Mouse (Mus musculus) C2C12 (cell line): ENCODE measurements around the gene Rph3al. TPM values are rescaled to one million over a fixed set of nuclear protein-coding genes. Genes with fewer than 3 reads are reported as not detected.

Source experiments
- H3K27me3 ChIP-seq: one replicate; pipeline ENCODE4 v1.6.1; 2011; ENCODE audit not compliant: control insufficient read depth, insufficient read depth, insufficient read length
- H3K36me3 ChIP-seq: one replicate; pipeline ENCODE4 v1.6.1; 2011; ENCODE audit not compliant: control insufficient read depth, insufficient read depth
- H3K4me3 ChIP-seq: one replicate; pipeline ENCODE4 v1.5.1; 2011; ENCODE audit warnings: mild to moderate bottlenecking, control low read depth; ENCODE audit not compliant: poor library complexity, insufficient read depth, severe bottlenecking
- H3K79me2 ChIP-seq: one replicate; pipeline ENCODE4 v1.6.1; 2011; ENCODE audit not compliant: control insufficient read depth, insufficient read depth
- H3K79me3 ChIP-seq: one replicate; pipeline ENCODE4 v1.6.1; 2011; ENCODE audit warnings: low read depth, control low read depth
- H3ac ChIP-seq: one replicate; pipeline ENCODE3; 2011; ENCODE audit warnings: low read depth; ENCODE audit not compliant: control insufficient read depth, insufficient read length
- CEBPB ChIP-seq: IDR thresholded peaks from one replicate; pipeline ENCODE4 v1.6.1; 2011; ENCODE audit warnings: low read depth, mild to moderate bottlenecking, control low read depth, moderate library complexity
- CTCF ChIP-seq: IDR thresholded peaks from one replicate; pipeline ENCODE4 v1.5.1; 2011; ENCODE audit not compliant: control insufficient read depth, insufficient read depth, insufficient read length
- FOSL1 ChIP-seq: IDR thresholded peaks from one replicate; pipeline ENCODE4 v1.8.0; 2011; ENCODE audit warnings: mild to moderate bottlenecking, low read length; ENCODE audit not compliant: poor library complexity, insufficient read depth, severe bottlenecking
- MAX ChIP-seq: IDR thresholded peaks from one replicate; pipeline ENCODE4 v1.6.1; 2011; ENCODE audit warnings: mild to moderate bottlenecking, control low read depth
- MYOD1 ChIP-seq: IDR thresholded peaks from one replicate; pipeline ENCODE4 v1.6.1; 2011; ENCODE audit warnings: low read depth; ENCODE audit not compliant: control insufficient read depth, insufficient read length
- MYOG ChIP-seq: IDR thresholded peaks from one replicate; pipeline ENCODE4 v1.6.1; 2011; ENCODE audit not compliant: control insufficient read depth, insufficient read length; ENCODE audit errors: extremely low read depth
- USF1 ChIP-seq: IDR thresholded peaks from one replicate; pipeline ENCODE4 v1.6.1; 2011; ENCODE audit warnings: low read depth, mild to moderate bottlenecking, control low read depth, moderate library complexity
- polyA plus RNA-seq: library from polyadenylated mRNA; unstranded; fragments of >200 nt; fragmentation: generic; extraction: Trizol; gene quantifications from one replicate; pipeline ENCODE4 v1.2.1, GENCODE M21; 2012; ENCODE audit warnings: missing spikeins

The Rph3al gene
- polyA plus RNA-seq, 1 experiment, result 0.11 TPM

DNA sequence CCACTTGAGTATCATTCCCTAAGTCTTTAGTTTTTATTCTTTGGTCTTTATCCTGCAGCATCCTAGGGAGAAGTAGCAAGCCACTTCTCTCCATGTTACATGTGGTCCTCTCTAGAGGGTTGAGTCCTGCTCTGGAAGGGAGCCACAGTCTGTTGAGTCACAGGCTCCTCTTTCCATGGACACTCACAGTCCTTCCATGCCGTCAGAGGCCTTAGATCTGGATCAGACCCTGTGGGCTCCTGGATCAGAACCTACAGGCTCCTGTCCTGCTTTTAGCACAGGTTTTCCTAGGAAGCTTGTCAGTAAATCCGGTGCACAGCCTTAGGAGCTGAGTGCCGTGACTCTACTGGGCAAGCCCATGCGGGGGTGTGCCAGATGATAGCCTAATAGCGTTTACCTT lies 4.9 kb downstream of the Rph3al start:
- no peaks in the 10 kb centered on the region for H3K79me2 ChIP-seq

DNA sequence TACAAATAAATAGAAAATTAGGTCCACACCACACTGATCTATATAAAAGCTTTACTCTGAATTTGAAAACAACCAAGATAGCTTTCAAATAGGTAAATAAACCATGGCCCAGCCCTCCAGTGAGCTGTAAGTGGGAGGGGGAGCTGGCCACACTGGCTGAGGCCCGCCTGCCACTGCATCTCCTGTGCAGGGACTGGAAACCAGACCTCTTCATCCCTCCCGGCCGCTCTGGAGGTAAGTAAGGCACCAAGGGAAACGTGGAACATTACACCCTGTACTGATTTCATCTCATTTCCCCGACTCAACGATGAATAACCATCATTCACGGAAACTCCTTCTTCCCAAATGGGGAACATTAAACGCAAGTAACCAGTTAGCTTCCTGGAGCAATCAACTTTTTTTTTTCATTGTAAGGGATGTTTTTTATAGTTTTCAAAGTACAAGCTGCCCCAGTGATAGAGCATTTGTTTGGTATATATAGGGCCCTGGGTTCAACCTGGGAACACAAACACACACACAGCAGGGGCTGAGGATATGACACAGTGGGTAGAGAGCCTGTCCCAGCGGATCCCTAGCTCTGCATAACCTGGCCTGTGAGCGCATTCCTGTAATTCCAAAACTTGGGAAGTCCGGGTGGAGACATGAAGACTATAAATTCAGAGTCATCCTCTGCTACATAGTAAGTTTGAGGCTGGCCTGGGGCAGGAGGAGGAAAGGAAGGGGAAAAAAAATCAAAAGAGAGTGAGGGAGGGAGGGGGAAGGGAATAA lies 7.1 kb downstream of the Rph3al start:
- TF ChIP-seq MAX (no peak), USF1 (no peak), CEBPB (no peak), MYOD1 (no peak), CTCF (no peak), MYOG (no peak), FOSL1 (no peak)
- no peak overlapping the region for H3K4me3 ChIP-seq
- no peak overlapping the region for H3ac ChIP-seq
- no peaks in the 10 kb centered on the region for H3K79me3 ChIP-seq
- H3K79me2 ChIP-seq, result no peaks in the 10 kb centered on the region
- H3K27me3 ChIP-seq, result peaks cover 61% of the 10 kb centered on the region
- no peaks in the 10 kb centered on the region for H3K36me3 ChIP-seq

More for the DNA sequence above, 4.9 kb downstream of the Rph3al start:
- Histone ChIP-seq H3K79me3 (no peaks in the 10 kb centered on the region), H3ac (no peak overlapping the region), H3K36me3 (no peaks in the 10 kb centered on the region), H3K27me3 (peaks cover 48% of the 10 kb centered on the region), H3K4me3 (no peak overlapping the region)
- TF ChIP-seq MYOD1, result no peak
- no peak for TF ChIP-seq USF1
- TF ChIP-seq CEBPB, result no peak
- no peak for TF ChIP-seq MAX
- no peak for TF ChIP-seq FOSL1
- no peak for TF ChIP-seq MYOG
- no peak for TF ChIP-seq CTCF

DNA sequence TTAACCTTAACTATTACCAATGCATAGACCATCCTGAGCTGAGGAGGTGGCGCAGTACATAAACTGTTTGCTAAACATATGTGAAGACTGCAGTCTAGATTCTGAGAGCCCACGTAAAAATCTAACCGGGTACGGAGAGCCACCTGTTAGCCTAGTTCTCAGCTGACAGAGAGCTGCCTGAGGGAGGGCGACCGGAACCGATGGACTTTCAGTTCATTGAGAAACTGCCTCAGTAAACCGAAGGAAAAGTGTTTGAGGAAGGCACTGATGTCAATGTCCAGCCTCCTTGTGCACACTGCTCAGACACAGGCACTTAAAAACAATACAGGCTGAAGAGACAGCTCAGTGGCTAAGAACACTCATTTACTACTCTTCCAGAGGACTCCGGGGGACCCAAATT lies 8.0 kb downstream of the Rph3al start:
- Histone ChIP-seq H3K79me2 (no peaks in the 10 kb centered on the region), H3K79me3 (no peaks in the 10 kb centered on the region), H3K4me3 (no peak overlapping the region), H3K36me3 (no peaks in the 10 kb centered on the region), H3K27me3 (peaks cover 66% of the 10 kb centered on the region), H3ac (no peak overlapping the region)
- TF ChIP-seq FOSL1, result no peak
- no peak for TF ChIP-seq USF1
- TF ChIP-seq MYOD1, result no peak
- no peak for TF ChIP-seq MYOG
- TF ChIP-seq CTCF, result no peak
- no peak for TF ChIP-seq MAX
- TF ChIP-seq CEBPB, result no peak

DNA sequence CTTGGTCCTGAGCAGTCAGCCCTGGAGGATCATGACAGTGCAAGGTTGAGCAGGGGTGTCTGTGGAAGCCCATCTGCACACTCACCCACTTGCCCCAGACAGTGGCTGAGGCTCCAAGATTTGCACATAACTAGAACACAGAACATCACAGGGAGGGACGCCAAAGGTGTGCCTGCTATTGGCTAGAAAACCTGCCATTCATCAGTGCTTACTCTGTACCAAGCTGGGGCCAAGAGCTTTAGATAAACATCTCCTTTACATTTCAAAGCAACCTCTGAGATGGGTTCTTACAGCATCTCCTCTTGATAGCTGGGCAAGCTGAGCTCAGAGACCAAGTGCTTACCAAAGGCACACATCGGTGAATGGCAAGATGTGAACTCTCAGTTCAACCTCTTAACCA lies 10.3 kb downstream of the Rph3al start:
- Histone ChIP-seq H3ac (no peak overlapping the region), H3K79me2 (no peaks in the 10 kb centered on the region), H3K4me3 (no peak overlapping the region), H3K27me3 (peaks cover 79% of the 10 kb centered on the region), H3K79me3 (no peaks in the 10 kb centered on the region), H3K36me3 (no peaks in the 10 kb centered on the region)
- TF ChIP-seq USF1, result no peak
- no peak for TF ChIP-seq CTCF
- no peak for TF ChIP-seq MYOG
- no peak for TF ChIP-seq FOSL1
- no peak for TF ChIP-seq MAX
- no peak for TF ChIP-seq MYOD1
- TF ChIP-seq CEBPB, result no peak

DNA sequence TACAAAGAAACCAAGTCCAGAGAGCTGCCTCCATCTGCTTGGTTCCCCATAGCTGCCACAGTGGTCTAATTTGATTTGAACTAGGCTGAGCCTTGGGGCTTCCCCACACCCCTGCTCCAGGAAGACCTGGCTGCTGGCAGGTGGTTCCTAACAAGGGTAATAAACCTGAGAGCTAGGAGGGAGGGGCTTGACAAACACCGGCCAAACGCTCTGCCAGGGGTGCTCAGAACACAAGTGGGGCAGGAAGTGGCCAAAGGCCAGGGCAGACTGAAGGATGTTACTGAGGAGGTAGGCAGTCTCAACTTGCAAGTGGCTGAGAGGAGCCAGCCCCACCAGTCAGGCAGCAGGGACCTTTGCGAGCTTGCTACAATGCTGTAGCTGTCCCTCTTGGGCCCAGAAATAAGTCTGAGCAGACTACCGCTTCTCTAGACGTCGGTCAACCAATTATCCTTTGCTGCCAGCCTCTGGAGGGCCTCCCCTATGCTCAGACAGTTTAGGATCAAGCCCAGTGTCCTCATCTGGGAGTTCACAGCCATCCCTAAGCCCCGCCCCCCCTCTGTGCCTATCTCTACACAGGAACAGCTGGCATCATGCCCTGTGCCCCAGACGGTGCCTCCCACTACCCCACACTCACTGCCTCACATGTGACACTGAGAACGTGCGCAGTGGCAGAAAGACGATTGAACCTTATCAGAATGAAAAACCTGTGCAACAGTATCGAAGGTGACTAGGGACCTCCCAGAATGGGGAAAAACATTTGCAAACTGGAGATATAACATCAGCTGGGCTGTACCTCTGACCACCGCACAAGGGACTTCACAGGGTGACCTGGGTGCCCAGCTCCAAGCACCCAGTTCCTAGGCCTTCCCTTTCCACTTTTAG lies 11.6 kb downstream of the Rph3al start:
- no peak overlapping the region for H3ac ChIP-seq
- no peaks in the 10 kb centered on the region for H3K79me2 ChIP-seq
- TF ChIP-seq MYOG (no peak), FOSL1 (no peak), MAX (no peak), MYOD1 (no peak), USF1 (no peak), CEBPB (no peak), CTCF (no peak)
- peaks cover 76% of the 10 kb centered on the region for H3K27me3 ChIP-seq
- H3K4me3 ChIP-seq, result no peak overlapping the region
- no peaks in the 10 kb centered on the region for H3K79me3 ChIP-seq
- no peaks in the 10 kb centered on the region for H3K36me3 ChIP-seq
